ENCODE assay signal across 8 mouse cellular contexts in the genomic region with DNA sequence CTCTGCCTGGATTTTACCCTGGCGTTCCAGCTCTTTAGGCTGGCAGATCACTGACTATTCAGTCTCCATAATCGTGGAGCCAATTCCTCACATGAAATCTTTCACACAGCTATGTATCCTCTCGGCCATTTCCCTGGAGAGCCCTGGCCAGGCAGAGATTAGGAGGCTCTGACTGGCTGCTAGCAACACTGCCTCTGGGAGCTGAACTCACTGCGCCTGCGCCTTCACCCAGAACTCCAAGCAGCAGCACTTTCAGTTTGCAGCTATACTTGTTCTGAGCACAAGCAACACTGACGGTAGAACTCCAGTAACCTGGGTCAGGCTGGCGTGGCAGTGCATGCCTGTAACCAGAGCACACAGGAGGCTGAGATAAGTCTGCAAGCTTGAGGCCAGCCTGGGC. TPM values are rescaled to one million over a fixed set of nuclear protein-coding genes. Genes with fewer than 3 reads are reported as not detected.
DNase-seq lines count a peak whose midpoint lies in the region; ATAC-seq lines count a peak whose summit lies in the region.

No protein-coding gene starts in this region.

- DNase-seq in ovary, postnatal 36 days (ENCODE audit: low spot score) = peak; percentile 35
- DNase-seq in ovary, postnatal 10 days (ENCODE audit: low spot score) = no peak
- peak; percentile 35 for DNase-seq in gastrocnemius, postnatal 36 days
- peak; percentile 70 for DNase-seq in skeletal muscle tissue, adult 2 months (ENCODE audit: low read depth, low spot score)
- DNase-seq in cerebellum, adult 9-10 months = no peak
- no peak for DNase-seq in frontal cortex, postnatal 25 days (ENCODE audit: low spot score in 2 of 2)
- no peak for DNase-seq in cerebellum, postnatal 10 days

- intact Hi-C loops in gastrocnemius, postnatal 36 days (cut with DNase I) = no loop called here

- ATAC-seq in inflammation-experienced regulatory T-cells, adult 6 months = peak; percentile 40

RNA-seq across cellular contexts. Expression of gene Gna12, which starts 32.1 kb away (rescaled TPM):
- total RNA-seq in gastrocnemius, postnatal 36 days (2021) = 10 to 100 TPM; 23.1 to 26.4 TPM
- 1 to 10 TPM; 2.1 to 6.0 (median 5.9) TPM for polyA plus RNA-seq in inflammation-experienced regulatory T-cells, adult 6 months (2017; shearing (Covaris generic))

Comparison
In these comparisons a context has a peak if more than half of its experiments do, and no peak if none do; other contexts are left out.
1. DNase-seq: peak in ovary, postnatal 36 days (single experiment), gastrocnemius, postnatal 36 days (2 of 2) and skeletal muscle tissue, adult 2 months (single experiment); none in ovary, postnatal 10 days (single experiment), cerebellum, adult 9-10 months (single experiment), frontal cortex, postnatal 25 days (0 of 2) and cerebellum, postnatal 10 days (0 of 2).